Mouse (Mus musculus) limb, embryonic 14.5 days (tissue): ENCODE results near the gene Tor1a. TPM values are rescaled to one million over a fixed set of nuclear protein-coding genes. Genes with fewer than 3 reads are reported as not detected.

Experiments
- ATAC-seq: fragments of 200-750 bp; cut with Nextera tagmentation; 2 replicates; pipeline ENCODE4 v1.8.0; 2017; ENCODE audit warnings: low read depth, moderate number of reproducible peaks, moderate TSS enrichment; ENCODE audit not compliant: low FRiP score
- DNase-seq: peaks from one replicate; pipeline ENCODE4 v3.0.0-alpha.2; 2015; ENCODE audit warnings: low spot score
- H3K27ac ChIP-seq: fragments of 300-500 bp; sonication (generic); replicated peaks from 2 replicates; pipeline ENCODE4 v1.5.1; 2014; ENCODE audit warnings: low read depth, mild to moderate bottlenecking, low read length, moderate library complexity, mixed read lengths
- H3K27me3 ChIP-seq: fragments of 300-500 bp; sonication (generic); 2 replicates; pipeline ENCODE4 v1.6.1; 2014; ENCODE audit warnings: low read length, mixed read lengths; ENCODE audit not compliant: control insufficient read depth, insufficient read depth
- H3K36me3 ChIP-seq: fragments of 300-500 bp; sonication (generic); 2 replicates; pipeline ENCODE4 v1.6.1; 2014; ENCODE audit warnings: mild to moderate bottlenecking, low read length, moderate library complexity, mixed read lengths; ENCODE audit not compliant: control insufficient read depth, insufficient read depth
- H3K4me1 ChIP-seq: fragments of 300-500 bp; sonication (generic); 2 replicates; pipeline ENCODE4 v1.6.1; 2014; ENCODE audit warnings: antibody characterized with exemption, low read length, mixed read lengths; ENCODE audit not compliant: control insufficient read depth, insufficient read depth
- H3K4me2 ChIP-seq: fragments of 300-500 bp; sonication (generic); replicated peaks from 2 replicates; pipeline ENCODE4 v1.6.1; 2014; ENCODE audit warnings: low read depth, mild to moderate bottlenecking, low read length, moderate library complexity; ENCODE audit not compliant: severe bottlenecking
- H3K4me3 ChIP-seq: fragments of 300-500 bp; sonication (generic); replicated peaks from 2 replicates; pipeline ENCODE4 v1.5.1; 2014; ENCODE audit warnings: low read length
- H3K9ac ChIP-seq: fragments of 300-500 bp; sonication (generic); 2 replicates; pipeline ENCODE4 v1.6.1; 2014; ENCODE audit warnings: mild to moderate bottlenecking, low read depth, low read length, moderate library complexity; ENCODE audit not compliant: severe bottlenecking
- H3K9me3 ChIP-seq: fragments of 300-500 bp; sonication (generic); 2 replicates; pipeline ENCODE4 v1.6.1; 2016; ENCODE audit warnings: low read length; ENCODE audit not compliant: control insufficient read depth
- POLR2A ChIP-seq: fragments of 200-500 bp; IDR thresholded peaks from 2 replicates; pipeline ENCODE4 v1.8.0; 2012; ENCODE audit warnings: inconsistent platforms, mild to moderate bottlenecking, moderate library complexity, borderline replicate concordance; ENCODE audit not compliant: insufficient read depth, insufficient read length; ENCODE audit errors: extremely low read depth
- WGBS: fragments of 180-500 bp; shearing (Covaris S2); extraction: QIAGEN DNeasy Blood & Tissue Kit; methylation state at CpG from one replicate; pipeline ENCODE4 v1.1.7; 2014; 5-methylcytosine and 5-hydroxymethylcytosine counted together
- polyA plus RNA-seq, 2 experiments: library from polyadenylated mRNA; depleted of rRNA in 1 of 2; stranded (reverse) in 1 of 2; unstranded in 1 of 2; fragments of >200 nt; fragmentation: Nextera tagmentation in 1 of 2; extraction: Ambion mirVana in 1 of 2; gene quantifications; 2 replicates each; pipeline versions ENCODE4 v1.2.1 to v1.2.3; 2012 to 2014

Gene Tor1a
- polyA plus RNA-seq, 2 experiments: 66.6 to 70.6 TPM

DNA sequence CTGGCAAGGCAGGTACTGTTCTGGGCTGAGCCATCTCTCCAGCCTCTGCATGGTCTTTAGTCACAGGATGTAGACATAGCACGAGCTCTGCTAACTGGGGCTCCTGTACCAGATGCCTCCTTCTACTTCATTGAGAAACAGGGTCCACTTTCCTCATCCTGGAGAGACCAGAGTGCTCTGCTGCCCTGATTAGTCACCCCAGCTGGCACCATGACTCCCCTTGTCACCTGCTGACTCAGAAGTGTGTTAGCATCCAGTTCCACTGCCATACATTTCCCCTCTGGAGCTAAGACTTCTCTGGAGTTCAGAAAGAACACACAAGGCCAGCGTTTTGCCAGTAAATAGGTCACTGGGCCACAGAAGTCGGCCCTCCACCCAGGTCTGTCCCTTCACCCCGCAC is 42.6 kb downstream of the Tor1a start:
- Histone ChIP-seq H3K4me2 (no peak overlapping the region), H3K27ac (no peak overlapping the region), H3K4me1 (peaks cover 11% of the 10 kb centered on the region), H3K9me3 (no peaks in the 10 kb centered on the region), H3K27me3 (no peaks in the 10 kb centered on the region), H3K9ac (no peak overlapping the region), H3K4me3 (no peak overlapping the region), H3K36me3 (no peaks in the 10 kb centered on the region)
- DNase-seq (no peak), ATAC-seq (no peak)
- TF ChIP-seq POLR2A: no peak
- WGBS: 85% methylated on average over 4 of the region's 4 CpGs

- no peak overlapping the region for H3K9ac ChIP-seq
Observed at GRCm38 (mm10) chr2:30923099-30923498, 44.6 kb downstream of the Tor1a start.

GRCm38 (mm10) chr2:30920216-30920615 is 47.5 kb downstream of the Tor1a start:
- Histone ChIP-seq H3K27me3 (no peaks in the 10 kb centered on the region), H3K9ac (no peak overlapping the region), H3K4me1 (peaks cover 7% of the 10 kb centered on the region; the same call in 1 of the 2 replicates), H3K4me3 (no peak overlapping the region), H3K4me2 (no peak overlapping the region), H3K9me3 (no peaks in the 10 kb centered on the region), H3K27ac (no peak overlapping the region), H3K36me3 (no peaks in the 10 kb centered on the region)
- no peak for TF ChIP-seq POLR2A
- DNase-seq: no peak
- ATAC-seq: no peak
- 59% methylated on average over 7 of the region's 7 CpGs for WGBS

More at GRCm38 (mm10) chr2:30923099-30923498, 44.6 kb downstream of the Tor1a start:
- no peak overlapping the region for H3K4me3 ChIP-seq
- WGBS: 70% methylated on average over 3 of the region's 3 CpGs
- DNase-seq (no peak), ATAC-seq (no peak)
- no peak for TF ChIP-seq POLR2A
- no peaks in the 10 kb centered on the region for H3K36me3 ChIP-seq
- H3K4me2 ChIP-seq: no peak overlapping the region
- no peak overlapping the region for H3K27ac ChIP-seq
- H3K27me3 ChIP-seq: no peaks in the 10 kb centered on the region
- H3K4me1 ChIP-seq: peaks cover 3% of the 10 kb centered on the region; the same call in 1 of the 2 replicates
- H3K9me3 ChIP-seq: no peaks in the 10 kb centered on the region

DNA sequence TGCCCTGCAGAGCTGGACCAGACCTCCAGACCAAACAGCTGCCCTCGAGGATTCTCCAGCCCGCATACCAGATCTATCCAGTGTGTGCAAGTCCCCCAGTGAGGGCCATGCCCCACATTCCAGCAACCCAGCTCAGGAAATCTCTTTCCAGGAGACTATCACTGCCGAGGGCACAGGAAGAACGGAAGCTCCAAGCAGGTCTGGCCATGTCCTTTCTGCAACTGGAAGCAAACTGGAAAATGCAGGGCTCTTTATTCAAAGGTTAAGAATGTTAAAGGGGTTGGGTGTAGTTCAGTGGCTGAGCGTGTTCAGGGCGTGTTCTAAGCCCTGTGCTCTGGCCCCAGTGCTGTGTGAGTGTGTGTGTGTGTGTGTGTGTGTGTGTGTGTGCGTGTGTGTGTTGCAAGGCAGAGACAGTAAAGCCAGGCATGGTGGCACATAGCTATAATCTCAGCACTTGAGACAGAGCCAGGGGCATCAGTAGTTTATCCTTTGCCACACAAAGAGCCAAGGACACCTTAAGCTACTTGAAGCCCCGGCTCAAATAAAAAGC is 48.9 kb downstream of the Tor1a start:
- 40% methylated on average over 8 of the region's 8 CpGs for WGBS
- Histone ChIP-seq H3K4me3 (no peak overlapping the region), H3K4me1 (peaks cover 8% of the 10 kb centered on the region; the same call in 1 of the 2 replicates), H3K4me2 (no peak overlapping the region), H3K27me3 (no peaks in the 10 kb centered on the region), H3K27ac (no peak overlapping the region), H3K36me3 (no peaks in the 10 kb centered on the region), H3K9ac (no peak overlapping the region), H3K9me3 (no peaks in the 10 kb centered on the region)
- no peak for DNase-seq
- no peak; the same call in 1 of the 2 replicates for ATAC-seq
- no peak for TF ChIP-seq POLR2A

DNA sequence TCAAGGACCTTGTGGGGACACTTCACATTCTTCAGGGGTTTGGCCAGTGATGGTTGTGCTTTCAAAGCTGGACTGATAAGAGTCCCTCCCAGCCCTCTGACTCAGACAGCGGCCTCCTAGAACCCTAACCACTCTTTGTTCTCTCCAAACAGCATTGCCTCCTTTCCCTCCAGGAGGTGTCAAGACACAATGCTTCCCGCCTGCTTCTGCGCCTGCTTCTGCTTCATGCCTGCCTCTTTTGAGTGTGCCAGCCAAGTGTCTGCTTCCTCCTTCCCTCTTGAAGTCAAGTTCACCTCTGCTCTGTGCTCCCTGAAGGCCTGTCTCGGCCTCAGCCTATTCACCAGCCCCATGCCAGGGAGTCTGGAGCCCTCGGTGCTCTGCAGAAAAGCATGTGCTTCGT is 49.6 kb downstream of the Tor1a start:
- WGBS: 56% methylated on average over 6 of the region's 6 CpGs
- Histone ChIP-seq H3K36me3 (no peaks in the 10 kb centered on the region), H3K27me3 (no peaks in the 10 kb centered on the region), H3K27ac (no peak overlapping the region), H3K9ac (no peak overlapping the region), H3K9me3 (no peaks in the 10 kb centered on the region), H3K4me1 (peaks cover 8% of the 10 kb centered on the region; the same call in 1 of the 2 replicates), H3K4me3 (no peak overlapping the region), H3K4me2 (no peak overlapping the region)
- no peak for TF ChIP-seq POLR2A
- DNase-seq (no peak), ATAC-seq (no peak)
